Mouse (Mus musculus): ENCODE results near the gene Atp2a2.
A peak's percentile ranks its signal among the peaks of the same experiment; 100 is the strongest.

Gene Atp2a2

DNA sequence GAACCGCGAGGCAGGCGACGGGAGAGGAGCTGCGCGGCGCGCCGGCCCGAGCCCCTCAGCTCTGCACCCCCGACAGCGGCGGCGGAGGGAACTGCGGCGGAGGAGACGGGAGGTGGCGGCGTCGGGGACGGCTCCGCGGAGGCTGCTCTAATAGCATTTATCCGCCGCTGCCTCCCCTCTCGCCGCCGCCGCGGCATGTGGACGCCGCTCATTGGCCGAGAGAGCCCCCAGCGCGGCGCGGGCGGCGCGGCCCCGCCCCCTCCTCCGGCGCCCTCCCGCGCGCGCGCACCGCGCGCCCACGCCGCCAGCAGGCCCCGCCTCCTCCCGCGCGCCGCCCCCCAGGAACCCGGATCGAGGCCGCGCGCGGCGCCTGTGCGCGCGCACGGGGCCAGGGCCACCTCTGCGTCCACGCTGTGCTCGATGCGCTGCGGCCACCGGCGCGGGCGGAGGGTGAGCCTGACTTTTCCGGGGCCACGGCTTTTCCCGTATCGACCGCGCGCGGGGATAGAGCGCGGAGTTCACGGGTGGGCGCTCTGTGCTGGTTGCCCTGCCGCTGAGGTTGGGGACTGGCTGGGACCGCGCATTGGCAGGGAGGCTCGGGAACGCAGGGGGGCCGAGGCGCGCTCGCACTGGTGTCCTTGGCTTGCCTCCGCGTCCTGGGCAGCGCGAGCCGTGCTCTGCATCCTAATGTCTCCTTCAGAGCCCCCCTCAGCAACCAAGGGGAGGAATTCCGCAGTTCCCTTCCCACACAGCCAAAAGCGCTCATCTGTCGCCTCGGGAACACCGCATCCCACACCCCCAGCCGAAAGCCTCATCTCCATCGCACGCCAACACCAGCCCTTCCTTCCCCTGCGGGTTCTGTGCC is at the start of gene Atp2a2:
Atp2a2 (minus strand) TSS at position 149 of the 865 bp plus-strand sequence.
- DNase-seq (ENCODE audit: low spot score in 2 of 2): peak; percentile 87

DNA sequence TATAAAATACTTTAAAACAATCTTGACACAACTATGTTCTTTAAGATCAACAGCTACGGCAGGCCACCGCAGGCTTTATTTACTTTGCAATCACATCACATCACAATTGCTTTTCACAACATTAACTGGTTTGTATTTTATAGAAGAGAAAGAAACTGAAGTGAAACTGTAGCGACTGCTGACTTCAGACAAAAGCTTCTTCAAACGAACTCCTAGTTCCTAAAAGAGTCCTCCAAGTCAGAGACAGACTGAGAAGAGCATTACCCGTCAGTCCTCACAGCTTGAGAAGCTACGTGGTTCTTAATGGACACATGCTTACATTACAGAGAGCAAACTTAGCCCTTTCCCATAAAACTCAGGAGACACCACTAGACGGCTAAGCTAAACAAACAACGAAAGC is 48.4 kb upstream of the Atp2a2 start:
- DNase-seq (ENCODE audit: low spot score in 2 of 2): no peak

- DNase-seq (ENCODE audit: low spot score in 2 of 2): no peak
These were observed 46.6 kb upstream of the Atp2a2 start for GRCm38 (mm10) chr5:122548671-122549070.

- DNase-seq (ENCODE audit: low spot score in 2 of 2): no peak
These were observed 45.8 kb upstream of the Atp2a2 start for GRCm38 (mm10) chr5:122547810-122548209.

- DNase-seq (ENCODE audit: low spot score in 2 of 2): no peak
These were observed 45.3 kb upstream of the Atp2a2 start for GRCm38 (mm10) chr5:122547251-122547714.

DNA sequence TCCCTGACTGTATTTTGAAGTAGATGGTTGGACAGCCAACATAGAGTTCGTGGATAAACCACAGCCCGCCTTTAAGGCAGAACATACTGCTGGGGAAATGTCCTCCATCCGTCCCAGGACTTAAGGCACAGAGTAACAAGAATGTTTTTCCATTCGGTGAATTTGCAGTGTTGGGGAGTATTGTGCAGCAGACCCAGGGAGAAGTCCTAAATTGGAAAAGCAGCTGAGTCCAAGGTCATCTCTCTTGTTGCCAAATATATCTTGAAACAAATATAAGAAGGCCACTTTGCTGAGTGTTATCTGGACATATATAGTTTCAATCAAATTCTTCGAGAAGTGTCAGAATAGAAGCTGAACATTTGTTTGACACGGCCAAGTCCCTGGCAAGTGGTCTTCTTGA is 41.4 kb upstream of the Atp2a2 start:
- DNase-seq (ENCODE audit: low spot score in 2 of 2): no peak

- no peak for DNase-seq (ENCODE audit: low spot score in 2 of 2)
These were observed 39.8 kb upstream of the Atp2a2 start for GRCm38 (mm10) chr5:122541871-122542270.

DNA sequence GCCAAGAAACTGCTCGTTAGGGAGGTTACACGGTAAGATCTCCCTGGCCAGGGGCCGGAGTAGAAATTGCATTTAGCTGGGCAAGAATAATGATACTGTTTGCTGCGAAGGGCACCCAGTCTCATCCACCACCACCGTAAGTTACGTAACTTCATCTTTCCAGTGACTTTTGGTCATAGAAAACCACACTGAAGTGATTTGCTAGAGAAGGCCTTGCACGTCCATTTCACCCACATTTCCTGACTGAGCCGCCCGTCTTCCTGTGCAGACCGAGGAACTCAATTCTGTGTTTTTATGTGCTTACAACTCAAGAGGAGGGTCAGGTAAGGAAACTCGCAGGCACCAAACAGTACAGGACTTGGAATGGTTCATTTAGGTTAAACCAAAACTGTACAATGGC is 36.1 kb upstream of the Atp2a2 start:
- no peak for DNase-seq (ENCODE audit: low spot score in 2 of 2)

GRCm38 (mm10) chr5:122537654-122538053 is 35.6 kb upstream of the Atp2a2 start:
- DNase-seq (ENCODE audit: low spot score in 2 of 2): no peak

- no peak for DNase-seq (ENCODE audit: low spot score in 2 of 2)
These were observed 31.9 kb upstream of the Atp2a2 start for GRCm38 (mm10) chr5:122533884-122534283.

DNA sequence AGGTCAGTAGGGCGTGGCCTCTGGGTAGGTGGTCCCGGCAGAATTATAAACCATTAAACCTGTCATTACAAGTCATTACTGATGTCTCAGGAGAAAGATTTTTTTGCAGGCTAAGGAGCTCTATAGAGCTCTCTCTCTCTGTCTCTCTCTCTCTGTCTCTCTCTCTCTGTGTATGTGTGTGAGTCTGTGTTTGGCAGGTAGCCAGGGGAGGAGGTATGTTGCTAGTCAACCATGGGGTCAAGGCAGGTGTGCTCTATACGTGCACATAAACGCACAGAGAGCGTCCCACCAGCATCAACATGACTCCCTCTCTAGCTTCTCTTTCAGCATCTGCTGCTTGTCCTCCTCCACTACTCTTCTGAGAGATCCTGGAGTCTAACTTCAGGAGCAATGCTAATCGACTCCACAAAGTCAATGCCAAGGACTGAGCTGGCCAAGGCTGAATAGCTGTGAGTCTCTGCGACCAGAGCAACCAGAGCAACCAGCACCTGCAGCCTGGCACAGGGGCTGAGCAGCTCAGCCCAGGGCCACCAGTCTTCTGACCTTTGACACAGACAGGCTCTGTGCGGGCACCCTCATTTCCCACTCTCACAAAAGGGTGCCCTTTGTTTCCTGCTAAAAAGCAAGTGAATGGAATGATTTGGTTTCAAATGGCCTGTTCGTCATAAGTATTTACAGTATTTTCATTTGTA is 28.0 kb upstream of the Atp2a2 start:
- DNase-seq (ENCODE audit: low spot score in 2 of 2): no peak

- peak; percentile 47 to 54 for DNase-seq (ENCODE audit: low spot score in 2 of 2)
These were observed 27.3 kb upstream of the Atp2a2 start for GRCm38 (mm10) chr5:122529316-122529715.

- no peak for DNase-seq (ENCODE audit: low spot score in 2 of 2)
These were observed 26.6 kb upstream of the Atp2a2 start for GRCm38 (mm10) chr5:122528591-122528990.

DNA sequence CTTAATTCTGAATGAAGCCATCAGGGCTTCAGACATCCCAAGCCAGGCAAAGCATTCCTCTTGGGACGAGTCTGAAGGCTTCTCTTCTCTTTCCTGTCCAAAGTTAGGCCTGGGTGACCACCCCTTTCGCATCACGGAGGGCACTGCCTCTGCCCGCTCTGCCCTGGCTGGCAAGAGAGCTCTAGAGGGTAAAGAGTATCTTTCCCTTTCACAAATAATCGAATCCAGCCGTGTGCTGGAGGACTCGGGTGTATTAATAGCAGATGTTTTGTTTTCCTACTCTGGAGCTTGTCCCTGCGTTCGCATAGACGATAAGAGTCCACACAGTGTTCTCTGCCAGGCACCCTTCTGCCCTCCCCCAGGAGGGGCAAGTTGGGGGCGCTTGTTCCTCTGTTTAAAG is 25.7 kb upstream of the Atp2a2 start:
- no peak for DNase-seq (ENCODE audit: low spot score in 2 of 2)

GRCm38 (mm10) chr5:122526878-122527730 is 25.1 kb upstream of the Atp2a2 start:
- DNase-seq (ENCODE audit: low spot score in 2 of 2): no peak

GRCm38 (mm10) chr5:122526405-122526804 is 24.4 kb upstream of the Atp2a2 start:
- DNase-seq (ENCODE audit: low spot score in 2 of 2): peak; percentile 36 to 39

DNA sequence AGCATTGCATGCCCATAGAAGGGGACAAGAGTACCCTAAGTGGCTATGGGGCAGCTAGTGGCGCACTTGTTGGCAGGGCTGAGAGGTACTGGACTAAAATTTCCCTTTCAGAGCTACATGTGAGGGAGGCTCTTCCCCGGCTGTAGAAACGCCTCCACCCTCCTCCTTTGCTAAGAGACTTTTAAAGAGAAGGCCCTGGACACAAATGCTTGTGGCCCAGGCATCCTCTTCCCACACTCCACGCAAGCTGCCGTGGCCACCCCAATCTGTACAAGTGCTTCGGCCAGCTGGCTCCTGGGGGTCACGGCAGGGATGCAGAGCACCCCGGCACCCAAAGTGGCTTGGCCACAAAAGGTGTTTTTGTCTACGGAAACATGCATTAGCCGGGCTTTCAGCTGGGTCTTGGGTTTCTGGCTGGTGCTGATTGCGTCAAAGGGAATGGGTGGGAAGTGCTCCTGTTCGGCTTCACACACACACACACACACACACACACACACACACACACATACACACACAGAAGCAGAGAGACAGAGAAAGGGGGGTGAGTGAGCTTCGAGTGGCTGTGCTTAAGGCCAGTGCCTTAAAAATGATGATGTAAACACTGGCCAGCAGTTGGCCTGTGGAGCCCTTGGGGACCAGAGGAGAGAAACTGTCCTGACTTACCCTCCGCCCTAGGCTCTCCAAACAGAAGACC is 23.4 kb upstream of the Atp2a2 start:
- DNase-seq (ENCODE audit: low spot score in 2 of 2): no peak

DNA sequence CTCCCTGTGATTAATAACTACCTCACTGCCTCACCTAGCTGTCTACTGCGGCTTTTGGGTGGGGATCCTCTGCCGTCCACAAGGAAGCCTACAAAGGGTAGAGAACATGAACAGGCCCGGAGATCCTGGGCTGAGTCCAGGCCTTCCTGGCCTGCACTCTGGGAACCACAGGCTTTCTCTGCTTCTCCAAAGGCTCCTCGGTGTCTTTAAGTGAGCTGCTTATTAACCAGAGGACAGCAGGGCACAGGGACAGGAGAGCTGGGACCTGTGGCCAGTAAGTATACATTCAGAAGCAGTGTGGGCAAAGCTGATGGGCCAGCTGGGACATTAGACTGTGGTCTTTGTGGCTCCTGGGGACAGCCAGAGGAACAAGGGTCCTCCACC is 22.8 kb upstream of the Atp2a2 start:
- DNase-seq (ENCODE audit: low spot score in 2 of 2): no peak

- no peak for DNase-seq (ENCODE audit: low spot score in 2 of 2)
These were observed 22.2 kb upstream of the Atp2a2 start for GRCm38 (mm10) chr5:122524244-122524643.

DNA sequence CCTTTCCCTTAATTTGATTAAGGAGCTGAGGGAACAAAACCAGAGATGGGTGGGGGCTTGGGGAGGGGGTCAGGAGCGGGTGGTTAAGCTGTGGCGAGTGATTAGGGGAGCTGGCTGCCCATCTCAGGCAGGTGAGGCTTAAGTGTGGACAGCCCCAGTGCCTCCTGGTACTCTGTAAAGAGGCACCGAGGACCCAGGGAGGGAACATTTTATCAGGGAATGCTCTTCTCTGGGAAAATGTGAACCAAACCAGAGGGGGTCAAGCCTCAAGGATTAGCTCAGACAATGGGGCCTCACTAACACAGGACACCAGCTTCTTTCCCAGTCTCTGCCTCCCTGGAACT is 19.1 kb upstream of the Atp2a2 start:
- DNase-seq (ENCODE audit: low spot score in 2 of 2): no peak
